Mouse (Mus musculus) erythroblast, embryonic 14.5 days (primary cell): Measurements from ENCODE around the gene Agap1.

Experiments used
- GATA1 ChIP-seq: IDR thresholded peaks from 2 replicates; pipeline ENCODE4 v1.6.1; 2012; ENCODE audit warnings: low read length, inconsistent platforms, mixed read lengths
- TAL1 ChIP-seq: IDR thresholded peaks from 3 replicates; pipeline ENCODE4 v1.6.1; 2012; ENCODE audit warnings: low read length, inconsistent platforms, mixed read lengths

GRCm38 (mm10) chr1:89928676-89929075 is 474.1 kb downstream of the Agap1 start:
- TF ChIP-seq TAL1 (no peak), GATA1 (no peak)
